Mouse (Mus musculus): ENCODE results near the gene Olfr707.
"Not testable (repeated sequence)": the region's sequence is repeated elsewhere in the genome, so short reads cannot be mapped to it uniquely, and the experiment has no call there.

Olfr707 gene

GRCm38 (mm10) chr7:106901141-106901540 lies at the start of gene Olfr707:
Gene Olfr707 (minus strand): TSS chr7:106901241.
- DNase-seq (ENCODE audit: low spot score) = not testable (repeated sequence)

GRCm38 (mm10) chr7:106948212-106948611 lies 47.2 kb upstream of the Olfr707 start, which contains the start of gene Olfr710:
Gene Olfr710 (minus strand): TSS chr7:106948312.
- no peak for DNase-seq (ENCODE audit: low spot score)

- no peak for DNase-seq (ENCODE audit: low spot score)
These were observed 31.1 kb upstream of the Olfr707 start, which contains the start of gene Olfr709-ps1 for GRCm38 (mm10) chr7:106932119-106932518. Gene Olfr709-ps1 (minus strand): TSS chr7:106932219.

GRCm38 (mm10) chr7:106920961-106921360 lies 19.9 kb upstream of the Olfr707 start:
- not testable (repeated sequence) for DNase-seq (ENCODE audit: low spot score)

GRCm38 (mm10) chr7:106907676-106908075 lies 6.6 kb upstream of the Olfr707 start, which contains the start of gene Olfr1532-ps1:
Gene Olfr1532-ps1 (plus strand): TSS chr7:106908001.
- DNase-seq (ENCODE audit: low spot score) = no peak

- DNase-seq (ENCODE audit: low spot score) = no peak
These were observed 13.0 kb downstream of the Olfr707 start, which contains the start of gene Olfr706 for GRCm38 (mm10) chr7:106888062-106888461. Gene Olfr706 (minus strand): TSS chr7:106888162.

GRCm38 (mm10) chr7:106876791-106877190 lies 24.2 kb downstream of the Olfr707 start, which contains the start of gene Olfr705:
Gene Olfr705 (minus strand): TSS chr7:106876891.
- DNase-seq (ENCODE audit: low spot score) = no peak

- no peak for DNase-seq (ENCODE audit: low spot score)
These were observed 38.2 kb downstream of the Olfr707 start, which contains the start of gene Olfr704 for GRCm38 (mm10) chr7:106862885-106863284. Gene Olfr704 (plus strand): TSS chr7:106863185.

GRCm38 (mm10) chr7:106843060-106843459 lies 58.0 kb downstream of the Olfr707 start, which contains the start of gene Olfr703:
Gene Olfr703 (plus strand): TSS chr7:106843360.
- DNase-seq (ENCODE audit: low spot score) = no peak
